Mouse (Mus musculus): ENCODE results near the gene Lmtk3.

Gene Lmtk3

GRCm38 (mm10) chr7:45782271-45782670 lies 1.3 kb upstream of the Lmtk3 start:
- ATAC-seq (ENCODE audit: insufficient number of reproducible peaks, low FRiP score, low TSS enrichment), result no peak

GRCm38 (mm10) chr7:45784524-45785372 lies 1.2 kb downstream of the Lmtk3 start, which contains the start of gene Sult2b1:
Gene Sult2b1, minus strand, starts transcription at chr7:45784669.
- 0 out of 2 replicates have a peak, but pooled peaks have one; percentile 3 for ATAC-seq (ENCODE audit: insufficient number of reproducible peaks, low FRiP score, low TSS enrichment)

GRCm38 (mm10) chr7:45785388-45786135 lies 2.0 kb downstream of the Lmtk3 start:
- ATAC-seq (ENCODE audit: insufficient number of reproducible peaks, low FRiP score, low TSS enrichment), result peak; percentile 21

- ATAC-seq (ENCODE audit: insufficient number of reproducible peaks, low FRiP score, low TSS enrichment), result 0 out of 2 replicates have a peak, but pooled peaks have one; percentile 32
These were observed 2.6 kb downstream of the Lmtk3 start for GRCm38 (mm10) chr7:45786136-45786578.

- ATAC-seq (ENCODE audit: insufficient number of reproducible peaks, low FRiP score, low TSS enrichment), result peak; percentile 51
These were observed 3.3 kb downstream of the Lmtk3 start for GRCm38 (mm10) chr7:45786661-45787413.

GRCm38 (mm10) chr7:45787642-45788041 lies 4.1 kb downstream of the Lmtk3 start:
- ATAC-seq (ENCODE audit: insufficient number of reproducible peaks, low FRiP score, low TSS enrichment), result no peak

GRCm38 (mm10) chr7:45790721-45791120 lies 7.2 kb downstream of the Lmtk3 start:
- ATAC-seq (ENCODE audit: insufficient number of reproducible peaks, low FRiP score, low TSS enrichment), result no peak

GRCm38 (mm10) chr7:45791756-45792490 lies 8.4 kb downstream of the Lmtk3 start:
- no peak for ATAC-seq (ENCODE audit: insufficient number of reproducible peaks, low FRiP score, low TSS enrichment)

- ATAC-seq (ENCODE audit: insufficient number of reproducible peaks, low FRiP score, low TSS enrichment), result no peak
These were observed 9.7 kb downstream of the Lmtk3 start for GRCm38 (mm10) chr7:45793240-45793639.

GRCm38 (mm10) chr7:45793969-45794585 lies 10.5 kb downstream of the Lmtk3 start:
- no peak for ATAC-seq (ENCODE audit: insufficient number of reproducible peaks, low FRiP score, low TSS enrichment)

- ATAC-seq (ENCODE audit: insufficient number of reproducible peaks, low FRiP score, low TSS enrichment), result no peak
These were observed 11.4 kb downstream of the Lmtk3 start for GRCm38 (mm10) chr7:45794971-45795370.

- no peak for ATAC-seq (ENCODE audit: insufficient number of reproducible peaks, low FRiP score, low TSS enrichment)
These were observed 13.4 kb downstream of the Lmtk3 start for GRCm38 (mm10) chr7:45796950-45797349.

GRCm38 (mm10) chr7:45797661-45798510 lies 14.3 kb downstream of the Lmtk3 start:
- no peak for ATAC-seq (ENCODE audit: insufficient number of reproducible peaks, low FRiP score, low TSS enrichment)

- no peak for ATAC-seq (ENCODE audit: insufficient number of reproducible peaks, low FRiP score, low TSS enrichment)
These were observed 14.9 kb downstream of the Lmtk3 start for GRCm38 (mm10) chr7:45798511-45798836.

- no peak for ATAC-seq (ENCODE audit: insufficient number of reproducible peaks, low FRiP score, low TSS enrichment)
These were observed 15.4 kb downstream of the Lmtk3 start for GRCm38 (mm10) chr7:45798931-45799330.

- no peak for ATAC-seq (ENCODE audit: insufficient number of reproducible peaks, low FRiP score, low TSS enrichment)
These were observed 16.5 kb downstream of the Lmtk3 start for GRCm38 (mm10) chr7:45800001-45800400.

GRCm38 (mm10) chr7:45800546-45801204 lies 17.1 kb downstream of the Lmtk3 start:
- ATAC-seq (ENCODE audit: insufficient number of reproducible peaks, low FRiP score, low TSS enrichment), result no peak

GRCm38 (mm10) chr7:45801348-45801747 lies 17.8 kb downstream of the Lmtk3 start:
- ATAC-seq (ENCODE audit: insufficient number of reproducible peaks, low FRiP score, low TSS enrichment), result peak; percentile 49; the same call in 1 of the 2 replicates
